Mouse (Mus musculus) cortical plate, adult 2 months (tissue): ENCODE data around the gene St13.

Source experiments
- CTCF ChIP-seq: fragments of 200-500 bp; IDR thresholded peaks from 2 replicates; pipeline ENCODE4 v1.5.1; 2011; ENCODE audit warnings: mild to moderate bottlenecking, control low read depth, low read length; ENCODE audit not compliant: insufficient read depth; ENCODE audit errors: extremely low read depth
- POLR2A ChIP-seq: fragments of 200-500 bp; IDR thresholded peaks from 2 replicates; pipeline ENCODE4 v1.6.1; 2011; ENCODE audit warnings: mild to moderate bottlenecking, low read length, control low read depth; ENCODE audit not compliant: insufficient read depth; ENCODE audit errors: extremely low read depth

GRCm38 (mm10) chr15:81360345-81361021, 39.4 kb downstream of the St13 start, which contains the start of gene Slc25a17:
- no peak; the same call in 1 of the 2 replicates for TF ChIP-seq POLR2A
- no peak for TF ChIP-seq CTCF
